Mouse (Mus musculus): ENCODE data around the gene Nfkbie.

- TF ChIP-seq CTCF (conservative IDR thresholded peaks at IDR 0.05; ENCODE audit: insufficient read depth, insufficient read length, low read depth, low read length), result no peak
- no peak for TF ChIP-seq POLR2A (IDR thresholded peaks at IDR 0.05; ENCODE audit: low read depth, low read length)
Observed at GRCm38 (mm10) chr17:45511757-45512156, 43.7 kb upstream of the Nfkbie start.
